Mouse (Mus musculus): Measurements from ENCODE around the gene Gm49027. TPM values are rescaled to one million over a fixed set of nuclear protein-coding genes. Genes with fewer than 3 reads are reported as not detected.

Gene Gm49027
- polyA plus RNA-seq (2014; fragmentation: Illumina TruSeq; extraction: RNeasy Lipid Tissue Mini Kit (QIAGEN cat#74804); ENCODE audit: low read depth, low replicate concordance): not detected

DNA sequence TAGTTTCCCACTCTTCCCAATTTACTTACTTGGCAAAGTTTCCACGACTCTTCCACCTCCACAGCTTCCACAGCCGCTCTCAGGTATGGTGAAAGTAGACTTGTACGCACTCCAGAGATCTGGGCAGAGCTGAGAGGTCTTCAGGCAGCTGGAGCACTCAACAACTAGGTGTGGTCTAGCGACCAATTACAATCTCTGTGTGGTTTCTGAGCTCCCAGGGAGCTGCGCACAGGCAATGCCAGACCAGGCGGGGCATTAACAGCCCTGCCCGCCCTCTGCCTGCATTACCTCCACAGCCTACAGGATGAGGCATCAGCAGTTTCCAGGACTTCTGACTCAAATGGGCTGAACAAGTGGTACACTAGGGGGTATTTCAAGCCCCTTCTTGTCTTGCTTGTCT lies at the start of gene Gm49027:
Gm49027 (minus strand) TSS at position 208 of the 400 bp plus-strand sequence.

DNA sequence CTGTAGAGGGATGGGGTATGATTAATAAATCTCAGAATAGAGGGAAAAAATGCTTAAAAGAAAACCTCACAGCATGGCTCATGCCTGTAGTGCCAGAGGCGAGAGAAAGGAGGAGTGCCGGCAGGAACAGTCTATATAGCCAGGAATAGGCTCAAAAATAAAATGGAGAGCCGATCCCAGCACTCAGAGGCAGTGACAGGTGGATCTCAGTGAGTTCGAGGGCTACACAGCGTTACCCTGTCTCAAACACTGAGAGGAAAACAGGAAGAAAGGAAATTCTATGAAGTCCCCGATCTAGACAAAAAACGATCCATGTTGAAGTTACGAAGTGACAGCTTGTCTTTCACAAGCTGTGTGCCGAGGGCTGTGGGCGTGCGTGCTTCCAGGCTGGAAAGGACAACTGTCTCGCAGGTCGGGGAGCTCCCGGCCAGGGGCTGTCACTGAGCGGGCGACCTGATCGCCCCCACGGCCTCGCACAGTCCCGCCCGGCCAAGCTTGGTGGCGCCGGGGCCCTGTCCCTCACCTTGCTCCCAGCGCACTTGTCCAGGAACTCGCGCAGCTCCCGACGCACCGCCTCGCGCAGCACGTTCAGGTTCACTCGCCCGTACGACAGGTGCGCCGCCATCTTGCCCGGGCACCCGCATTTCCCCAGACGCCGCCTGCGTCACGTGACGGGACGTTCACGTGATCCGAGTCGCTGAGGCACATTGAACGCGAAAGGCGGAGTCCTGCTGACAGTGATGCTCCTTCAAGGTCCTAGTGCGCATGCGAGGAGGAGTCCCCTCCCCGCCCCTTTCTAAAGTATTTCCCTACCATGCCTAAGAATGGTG lies 47.3 kb upstream of the Gm49027 start, which contains the start of gene Vps33a:
Vps33a (minus strand) TSS at position 682 of the 830 bp plus-strand sequence.

DNA sequence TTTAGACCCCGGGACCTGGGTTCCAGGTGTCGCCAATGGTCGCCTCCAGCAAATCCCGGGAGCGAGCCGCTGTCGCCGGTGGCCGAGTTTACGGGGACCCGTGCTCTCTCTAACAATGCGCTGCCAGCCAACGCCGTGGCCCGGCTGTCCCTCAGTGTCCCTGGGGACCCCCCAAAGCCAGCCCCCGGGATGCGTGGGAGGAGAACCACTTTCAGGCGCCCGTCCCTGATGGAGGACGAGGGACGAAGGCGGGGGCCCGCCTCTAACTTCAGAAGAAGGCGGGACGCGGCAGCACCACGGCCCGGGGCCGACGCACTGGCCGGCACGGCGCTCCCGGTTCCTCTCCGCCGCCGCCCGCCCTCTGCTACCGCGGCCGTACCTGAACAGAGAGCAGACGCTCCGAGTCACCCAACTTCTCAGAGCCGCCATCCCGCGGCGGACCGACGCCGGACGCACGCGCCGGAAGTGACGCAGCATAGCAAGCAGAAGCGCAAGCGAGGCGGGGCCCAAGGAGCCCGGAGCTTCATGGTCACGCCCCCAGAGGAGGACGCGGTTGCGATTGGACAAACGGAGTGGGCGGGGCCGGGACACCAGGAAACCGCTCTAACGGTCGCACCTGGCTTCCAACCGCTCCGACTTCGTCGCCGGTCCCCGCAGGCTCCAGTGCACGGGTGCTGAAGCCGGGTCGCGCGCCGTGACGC lies 1.4 kb downstream of the Gm49027 start, which contains the start of gene Diablo:
Diablo (minus strand) TSS at position 485 of the 701 bp plus-strand sequence.

DNA sequence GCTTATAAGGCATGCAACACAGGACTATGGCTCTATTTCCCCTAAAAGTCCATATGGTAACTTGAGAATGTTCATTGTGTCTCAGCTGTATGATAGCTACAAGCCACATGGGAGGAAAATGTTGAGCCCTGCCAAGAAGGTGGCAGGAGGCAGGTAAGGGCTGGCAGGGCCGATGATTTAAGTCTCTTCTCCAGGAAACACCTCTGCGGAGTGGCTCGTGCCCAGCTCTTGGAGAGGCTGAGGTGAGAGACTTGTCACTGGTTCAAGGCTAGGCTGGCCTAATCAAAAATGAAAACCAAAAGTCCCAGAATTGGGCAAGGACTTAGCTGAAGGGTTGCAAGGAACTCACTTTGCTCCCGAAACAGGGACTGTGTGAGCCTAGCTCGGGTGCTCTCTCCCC lies 15.1 kb downstream of the Gm49027 start, which contains the start of gene B3gnt4:
B3gnt4 (plus strand) TSS at position 301 of the 400 bp plus-strand sequence.

DNA sequence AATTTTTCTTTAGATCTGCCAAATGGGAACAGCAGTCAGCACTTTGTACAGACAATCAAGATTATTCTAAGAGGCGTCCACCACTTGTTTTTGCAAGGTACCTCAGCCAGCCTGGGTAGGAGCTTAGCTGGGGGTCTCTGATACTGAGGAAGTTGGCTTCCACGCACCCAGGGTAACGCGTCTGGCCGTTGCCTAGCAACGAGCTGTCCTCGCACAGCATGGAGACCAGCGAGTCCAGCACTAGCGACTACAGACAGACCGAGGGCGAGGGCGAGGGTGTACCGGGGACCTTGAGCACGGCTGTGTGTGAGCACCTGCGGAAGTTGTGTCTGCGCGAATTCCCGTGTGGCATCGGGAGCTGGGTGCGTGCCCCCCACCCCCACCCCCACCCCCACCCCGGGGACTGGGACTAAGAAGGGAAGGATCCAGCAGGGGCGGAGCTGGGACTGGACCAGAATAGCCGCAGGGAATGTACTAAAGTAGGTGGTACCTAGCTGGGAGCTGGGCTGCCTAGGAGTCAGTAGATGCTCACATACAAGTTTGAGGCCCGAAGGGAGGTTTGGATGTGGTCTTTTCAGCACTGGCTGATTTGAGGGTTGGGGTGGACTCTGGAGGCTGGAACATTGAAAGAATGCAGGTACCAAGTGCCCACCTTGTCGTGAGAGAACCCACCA lies 36.0 kb downstream of the Gm49027 start, which contains the start of the genes Lrrc43 and Il31:
Lrrc43 (plus strand) TSS at position 194 of the 674 bp plus-strand sequence.
Il31 (minus strand) TSS at position 378 of the 674 bp plus-strand sequence.

Other genes with a start within 250 kb of the Gm49027 start
- 4.0 TPM for gene Bcl7a, start 181.7 kb downstream of the Gm49027 start, polyA plus RNA-seq (2014; fragmentation: Illumina TruSeq; extraction: RNeasy Lipid Tissue Mini Kit (QIAGEN cat#74804); ENCODE audit: low read depth, low replicate concordance)
- gene Mlxip, start 130.7 kb downstream of the Gm49027 start, polyA plus RNA-seq (2014; fragmentation: Illumina TruSeq; extraction: RNeasy Lipid Tissue Mini Kit (QIAGEN cat#74804); ENCODE audit: low read depth, low replicate concordance): 29.5 TPM
- not detected for gene Lrrc43, start 36.2 kb downstream of the Gm49027 start, polyA plus RNA-seq (2014; fragmentation: Illumina TruSeq; extraction: RNeasy Lipid Tissue Mini Kit (QIAGEN cat#74804); ENCODE audit: low read depth, low replicate concordance)
- not detected for gene Il31, start 36.0 kb downstream of the Gm49027 start, polyA plus RNA-seq (2014; fragmentation: Illumina TruSeq; extraction: RNeasy Lipid Tissue Mini Kit (QIAGEN cat#74804); ENCODE audit: low read depth, low replicate concordance)
- not detected for gene B3gnt4, start 15.0 kb downstream of the Gm49027 start, polyA plus RNA-seq (2014; fragmentation: Illumina TruSeq; extraction: RNeasy Lipid Tissue Mini Kit (QIAGEN cat#74804); ENCODE audit: low read depth, low replicate concordance)
- 84.9 TPM for gene Diablo, start 1.3 kb downstream of the Gm49027 start, polyA plus RNA-seq (2014; fragmentation: Illumina TruSeq; extraction: RNeasy Lipid Tissue Mini Kit (QIAGEN cat#74804); ENCODE audit: low read depth, low replicate concordance)
- 12.8 TPM for gene Vps33a, start 47.5 kb upstream of the Gm49027 start, polyA plus RNA-seq (2014; fragmentation: Illumina TruSeq; extraction: RNeasy Lipid Tissue Mini Kit (QIAGEN cat#74804); ENCODE audit: low read depth, low replicate concordance)
- 45.4 TPM for gene Clip1, start 159.1 kb upstream of the Gm49027 start, polyA plus RNA-seq (2014; fragmentation: Illumina TruSeq; extraction: RNeasy Lipid Tissue Mini Kit (QIAGEN cat#74804); ENCODE audit: low read depth, low replicate concordance)
- 147 TPM for gene Zcchc8, start 195.6 kb upstream of the Gm49027 start, polyA plus RNA-seq (2014; fragmentation: Illumina TruSeq; extraction: RNeasy Lipid Tissue Mini Kit (QIAGEN cat#74804); ENCODE audit: low read depth, low replicate concordance)
- 419 TPM for gene Rsrc2, start 223.9 kb upstream of the Gm49027 start, polyA plus RNA-seq (2014; fragmentation: Illumina TruSeq; extraction: RNeasy Lipid Tissue Mini Kit (QIAGEN cat#74804); ENCODE audit: low read depth, low replicate concordance)
- 6.9 TPM for gene Kntc1, start 224.2 kb upstream of the Gm49027 start, polyA plus RNA-seq (2014; fragmentation: Illumina TruSeq; extraction: RNeasy Lipid Tissue Mini Kit (QIAGEN cat#74804); ENCODE audit: low read depth, low replicate concordance)

All from sigmoid colon, adult 10 weeks (tissue).